Mouse (Mus musculus): ENCODE data around the gene Prss50. TPM values are rescaled to one million over a fixed set of nuclear protein-coding genes. Genes with fewer than 3 reads are reported as not detected.

The Prss50 gene
- polyA plus RNA-seq, 1 experiment: 82.3 TPM

DNA sequence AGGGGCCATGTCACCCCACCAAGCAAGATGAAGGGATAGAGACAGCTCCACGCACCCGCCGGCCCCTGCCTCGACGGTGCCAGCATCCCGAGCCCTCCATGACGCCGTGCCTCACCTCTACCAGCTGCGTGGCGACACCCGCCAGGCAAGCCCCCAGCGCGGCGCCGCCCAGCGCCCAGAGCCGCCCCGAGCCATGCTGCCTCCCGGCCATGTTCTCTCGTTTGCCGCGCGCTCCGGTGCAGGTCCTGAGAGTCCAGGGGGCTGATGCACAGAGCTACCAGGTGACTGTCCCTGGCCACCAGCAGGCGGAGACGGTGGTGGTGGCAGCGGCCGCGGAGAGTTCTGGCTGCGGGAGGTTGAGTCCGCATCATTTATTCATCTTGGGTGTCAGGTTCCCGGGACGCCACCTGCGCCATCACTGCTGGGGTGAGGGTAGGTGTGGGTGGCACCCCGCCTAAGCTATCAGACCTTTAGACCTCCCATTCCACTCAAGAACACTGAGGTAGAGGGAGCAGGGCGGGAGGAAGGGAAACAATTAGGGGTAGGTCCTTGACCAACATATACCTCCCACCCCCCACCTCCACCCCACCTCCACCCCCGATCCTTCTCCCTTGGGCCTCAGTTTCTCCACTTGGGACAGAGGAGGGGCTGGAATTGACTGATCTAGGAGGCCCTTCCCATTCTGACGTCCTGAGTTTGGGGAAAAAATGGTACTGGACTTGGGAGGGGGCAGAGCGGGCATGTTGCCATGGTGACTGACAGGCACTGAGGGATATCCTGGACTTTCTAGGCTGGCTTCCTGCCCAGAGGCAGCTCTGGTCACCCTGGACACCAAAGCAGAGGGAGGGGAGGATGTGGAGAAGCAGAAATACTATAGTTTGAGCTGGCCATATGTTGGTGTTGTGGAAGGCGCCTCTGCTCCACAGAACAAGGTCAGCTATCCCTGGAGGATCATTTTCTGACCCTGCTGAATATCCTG is 16.2 kb downstream of the Prss50 start:
- H3K4me3 ChIP-seq (ENCODE audit: control insufficient read depth, low read depth, low read length): peak overlapping the region; percentile 46

DNA sequence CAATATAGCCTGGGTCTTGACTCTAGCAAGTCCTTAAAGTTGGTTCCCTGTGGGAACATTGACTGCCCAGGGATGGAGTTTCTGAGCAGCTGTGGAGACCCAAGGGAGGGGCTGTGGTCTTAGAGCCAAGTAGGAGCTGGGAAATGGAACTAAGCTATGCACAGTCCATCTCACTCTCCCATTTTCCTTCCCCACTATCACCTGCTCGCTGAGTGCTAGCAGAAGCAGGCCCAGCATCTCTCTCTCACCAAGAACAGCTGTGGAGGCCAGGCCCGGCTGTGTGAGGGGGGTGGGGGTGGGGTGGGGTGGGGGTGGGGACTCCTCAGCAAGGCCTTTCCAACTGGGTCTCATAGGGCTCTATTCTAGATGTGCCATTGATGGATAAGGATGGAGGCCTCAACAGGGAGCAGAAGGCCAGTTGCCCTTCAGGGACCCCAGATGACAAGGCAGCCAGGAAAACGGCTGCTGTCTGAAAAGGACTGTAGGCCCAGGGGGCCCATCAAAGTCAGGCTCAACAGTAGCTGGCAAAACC is 17.0 kb downstream of the Prss50 start:
- Histone ChIP-seq H3K36me3 (ENCODE audit: control insufficient read depth, insufficient read depth, low read length) (no peaks in the 10 kb centered on the region), H3K4me3 (ENCODE audit: control insufficient read depth, low read depth, low read length) (no peak overlapping the region), H3K27ac (ENCODE audit: control insufficient read depth, insufficient read depth, low read depth, low read length) (no peak overlapping the region), H3K4me1 (ENCODE audit: control insufficient read depth, insufficient read depth, low read length) (peaks cover 25% of the 10 kb centered on the region), H3K27me3 (ENCODE audit: control insufficient read depth, insufficient read depth, low read length) (no peaks in the 10 kb centered on the region)
- no peak for TF ChIP-seq CTCF (IDR thresholded peaks at IDR 0.05; ENCODE audit: control insufficient read depth, insufficient read depth, insufficient replicate concordance, low read depth, low read length)
- no peak for TF ChIP-seq POLR2A (IDR thresholded peaks at IDR 0.05; ENCODE audit: control insufficient read depth, low read depth, low read length)

More for the DNA sequence above, 16.2 kb downstream of the Prss50 start:
- Histone ChIP-seq H3K4me1 (ENCODE audit: control insufficient read depth, insufficient read depth, low read length) (peaks cover 20% of the 10 kb centered on the region), H3K36me3 (ENCODE audit: control insufficient read depth, insufficient read depth, low read length) (no peaks in the 10 kb centered on the region), H3K27ac (ENCODE audit: control insufficient read depth, insufficient read depth, low read depth, low read length) (no peak overlapping the region), H3K27me3 (ENCODE audit: control insufficient read depth, insufficient read depth, low read length) (no peaks in the 10 kb centered on the region)
- TF ChIP-seq POLR2A (IDR thresholded peaks at IDR 0.05; ENCODE audit: control insufficient read depth, low read depth, low read length) (no peak), CTCF (IDR thresholded peaks at IDR 0.05; ENCODE audit: control insufficient read depth, insufficient read depth, insufficient replicate concordance, low read depth, low read length) (no peak)

DNA sequence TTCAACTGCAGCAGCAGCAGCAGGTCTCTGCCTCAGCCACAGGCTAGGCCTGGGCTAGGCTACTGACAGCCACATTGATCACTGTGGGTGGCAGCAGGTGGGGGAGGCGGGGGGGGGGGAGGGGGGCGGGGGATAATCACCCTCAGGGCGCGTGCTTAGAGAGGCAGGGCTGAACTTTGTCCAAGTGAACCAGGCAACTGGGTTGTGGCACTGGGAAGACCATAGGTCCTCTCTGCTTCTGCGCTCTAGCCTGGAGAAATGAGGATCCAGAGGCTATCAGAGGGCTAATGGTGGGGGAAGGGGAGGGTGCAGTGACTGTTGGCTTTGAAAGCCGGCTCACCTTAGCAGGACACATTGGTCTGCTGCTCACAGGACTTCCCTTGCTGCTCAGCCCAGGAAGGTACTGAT is 17.5 kb downstream of the Prss50 start:
- Histone ChIP-seq H3K4me1 (ENCODE audit: control insufficient read depth, insufficient read depth, low read length) (peaks cover 31% of the 10 kb centered on the region), H3K4me3 (ENCODE audit: control insufficient read depth, low read depth, low read length) (no peak overlapping the region), H3K27ac (ENCODE audit: control insufficient read depth, insufficient read depth, low read depth, low read length) (no peak overlapping the region)

GRCm38 (mm10) chr9:110877353-110877752 is 19.6 kb downstream of the Prss50 start:
- H3K4me1 ChIP-seq (ENCODE audit: control insufficient read depth, insufficient read depth, low read length): peaks cover 37% of the 10 kb centered on the region
- no peak overlapping the region for H3K4me3 ChIP-seq (ENCODE audit: control insufficient read depth, low read depth, low read length)
- H3K36me3 ChIP-seq (ENCODE audit: control insufficient read depth, insufficient read depth, low read length): no peaks in the 10 kb centered on the region
- TF ChIP-seq CTCF (IDR thresholded peaks at IDR 0.05; ENCODE audit: control insufficient read depth, insufficient read depth, insufficient replicate concordance, low read depth, low read length) (no peak), POLR2A (IDR thresholded peaks at IDR 0.05; ENCODE audit: control insufficient read depth, low read depth, low read length) (no peak)
- H3K27me3 ChIP-seq (ENCODE audit: control insufficient read depth, insufficient read depth, low read length): no peaks in the 10 kb centered on the region
- H3K27ac ChIP-seq (ENCODE audit: control insufficient read depth, insufficient read depth, low read depth, low read length): peak overlapping the region; percentile 66

More for the DNA sequence above, 17.5 kb downstream of the Prss50 start:
- no peaks in the 10 kb centered on the region for H3K36me3 ChIP-seq (ENCODE audit: control insufficient read depth, insufficient read depth, low read length)
- TF ChIP-seq POLR2A (IDR thresholded peaks at IDR 0.05; ENCODE audit: control insufficient read depth, low read depth, low read length): no peak
- no peaks in the 10 kb centered on the region for H3K27me3 ChIP-seq (ENCODE audit: control insufficient read depth, insufficient read depth, low read length)

- Histone ChIP-seq H3K27me3 (ENCODE audit: control insufficient read depth, insufficient read depth, low read length) (no peaks in the 10 kb centered on the region), H3K4me3 (ENCODE audit: control insufficient read depth, low read depth, low read length) (no peak overlapping the region), H3K27ac (ENCODE audit: control insufficient read depth, insufficient read depth, low read depth, low read length) (peak overlapping the region; percentile 81), H3K36me3 (ENCODE audit: control insufficient read depth, insufficient read depth, low read length) (no peaks in the 10 kb centered on the region), H3K4me1 (ENCODE audit: control insufficient read depth, insufficient read depth, low read length) (peaks cover 37% of the 10 kb centered on the region)
- TF ChIP-seq CTCF (IDR thresholded peaks at IDR 0.05; ENCODE audit: control insufficient read depth, insufficient read depth, insufficient replicate concordance, low read depth, low read length) (no peak), POLR2A (IDR thresholded peaks at IDR 0.05; ENCODE audit: control insufficient read depth, low read depth, low read length) (peak; percentile 38; the same call in 1 of the 2 replicates)
These were observed 20.1 kb downstream of the Prss50 start for GRCm38 (mm10) chr9:110877888-110878287.

DNA sequence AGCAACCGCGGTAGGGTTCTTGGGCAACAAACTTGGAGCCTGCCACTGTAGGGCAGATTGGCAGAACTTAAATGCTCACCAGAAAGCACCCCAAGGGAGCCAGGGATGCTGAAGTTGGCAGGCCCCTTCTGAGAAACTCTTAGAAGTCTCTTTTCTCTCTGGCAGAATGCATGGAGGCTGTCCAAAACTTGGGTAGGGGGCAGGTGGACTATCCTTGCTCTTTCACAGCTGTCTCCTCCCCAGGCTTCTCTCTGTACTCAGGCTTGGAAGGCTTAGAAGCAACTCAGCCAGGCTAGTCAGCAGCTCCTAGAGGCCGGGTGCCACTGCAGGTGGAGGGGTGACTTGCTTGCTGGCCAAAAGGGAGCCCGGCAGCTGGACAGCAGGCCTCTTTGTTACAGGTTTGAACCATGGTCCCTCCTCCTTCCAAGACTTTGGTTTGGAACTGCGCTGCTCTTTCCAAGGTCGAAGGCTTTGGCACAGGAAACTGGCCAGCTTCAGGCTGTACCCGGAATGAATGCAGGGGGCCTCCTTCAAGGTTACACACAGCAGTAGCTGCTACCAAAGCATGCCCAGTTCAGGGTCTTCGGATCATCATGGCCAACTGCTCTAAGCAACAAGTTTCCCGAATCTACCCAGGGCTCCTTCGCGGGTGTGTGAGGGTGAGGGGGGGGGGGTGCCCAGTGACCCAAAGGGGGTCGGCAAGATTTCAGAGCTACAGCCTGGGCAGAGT is 21.6 kb downstream of the Prss50 start, which contains the start of gene Als2cl:
Als2cl (plus strand) TSS at position 680 of the 730 bp plus-strand sequence.
- Histone ChIP-seq H3K4me1 (ENCODE audit: control insufficient read depth, insufficient read depth, low read length) (peaks cover 27% of the 10 kb centered on the region), H3K27ac (ENCODE audit: control insufficient read depth, insufficient read depth, low read depth, low read length) (peak within 1 kb of the TSS; percentile 88), H3K4me3 (ENCODE audit: control insufficient read depth, low read depth, low read length) (peak within 1 kb of the TSS; percentile 83), H3K36me3 (ENCODE audit: control insufficient read depth, insufficient read depth, low read length) (no peaks in the 10 kb centered on the region), H3K27me3 (ENCODE audit: control insufficient read depth, insufficient read depth, low read length) (no peaks in the 10 kb centered on the region)
- TF ChIP-seq CTCF (IDR thresholded peaks at IDR 0.05; ENCODE audit: control insufficient read depth, insufficient read depth, insufficient replicate concordance, low read depth, low read length) (no peak), POLR2A (IDR thresholded peaks at IDR 0.05; ENCODE audit: control insufficient read depth, low read depth, low read length) (no peak)
